Mouse (Mus musculus) duodenum, adult 2 months (tissue): ENCODE results near the gene Slc16a9. TPM values are rescaled to one million over a fixed set of nuclear protein-coding genes. Genes with fewer than 3 reads are reported as not detected.

ENCODE experiments used
- polyA plus RNA-seq: library from polyadenylated mRNA; depleted of rRNA; stranded (reverse); fragments of >200 nt; gene quantifications from 2 replicates; pipeline ENCODE4 v1.2.3, GENCODE M21; 2012; ENCODE audit warnings: low replicate concordance; rRNA removed

Gene Slc16a9
- polyA plus RNA-seq: 0.62 and 11.6 TPM in 2 replicates

DNA sequence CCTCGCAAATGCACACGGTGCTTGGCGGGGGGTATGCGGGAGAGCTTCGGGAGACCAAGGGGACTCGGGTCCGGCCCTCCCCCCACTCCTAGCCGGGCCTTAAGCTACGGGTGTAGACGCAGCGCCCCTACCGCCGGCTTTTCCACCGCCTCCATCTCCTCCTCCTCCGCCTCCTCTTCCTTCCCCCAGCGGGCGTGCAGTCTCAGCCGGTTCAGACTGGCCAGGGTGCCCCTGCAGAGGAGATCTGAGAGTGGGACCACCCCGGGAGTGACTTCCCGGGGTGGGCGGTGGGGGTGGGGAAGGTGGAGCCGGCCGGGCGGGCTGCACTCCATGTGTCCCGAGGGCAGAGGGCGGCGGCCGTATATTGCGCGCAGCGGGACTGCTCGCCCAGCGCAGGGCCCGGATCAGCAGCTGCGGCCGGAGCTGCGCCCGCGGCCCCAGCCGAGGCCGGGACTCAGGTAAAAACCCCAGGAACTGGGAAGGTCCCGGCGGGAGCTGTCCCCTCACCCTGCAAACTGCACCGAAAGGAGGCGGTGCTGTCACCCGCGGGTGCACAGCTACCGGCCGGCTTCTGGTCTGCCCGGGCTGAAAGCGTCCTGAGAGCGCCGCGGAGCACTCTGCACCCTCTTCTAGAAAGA is at the start of gene Slc16a9:
Slc16a9 (plus strand) TSS at position 180 of the 638 bp plus-strand sequence.

DNA sequence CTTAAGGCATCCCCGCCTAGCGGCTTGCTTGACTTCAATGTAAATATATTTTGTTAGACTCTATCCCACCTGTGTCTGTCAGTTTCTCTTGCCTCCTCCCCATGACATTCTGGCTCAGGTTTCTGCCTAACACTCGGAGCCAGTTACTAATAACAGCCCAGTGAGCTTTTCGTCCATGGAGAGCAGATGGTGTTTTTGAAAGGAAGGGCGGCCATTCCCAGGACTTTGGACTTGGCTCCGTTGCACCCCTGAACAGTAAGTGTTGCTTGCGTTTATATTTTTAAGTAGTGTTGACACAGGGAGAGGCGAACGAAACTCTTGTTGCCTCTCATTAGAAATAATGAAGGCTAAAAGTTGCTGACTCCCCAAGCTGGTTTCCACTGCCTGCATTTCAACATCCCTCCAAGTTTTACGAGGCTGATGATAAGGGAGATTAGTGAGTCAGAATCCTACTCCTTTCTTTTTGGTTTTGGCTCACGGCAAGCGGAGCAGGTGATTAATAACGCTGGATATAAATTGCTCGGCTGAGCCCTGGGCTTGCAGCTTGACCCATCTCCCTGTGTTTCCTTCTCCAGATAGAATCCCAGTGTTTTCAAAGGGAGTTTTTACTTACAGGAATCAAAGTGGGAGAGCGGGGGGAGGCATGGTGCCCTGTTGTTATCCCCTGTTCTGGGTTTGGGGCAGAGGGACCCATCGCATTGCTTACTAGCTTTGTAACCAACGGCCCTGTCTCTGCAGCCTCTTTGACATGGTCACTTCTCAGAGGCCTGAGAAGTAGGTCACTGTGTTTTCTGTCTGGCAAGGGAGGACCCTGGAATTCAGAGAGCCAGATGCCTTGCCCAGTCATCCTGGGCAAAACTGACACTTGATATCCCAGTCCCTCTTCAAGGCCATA is 40.1 kb upstream of the Slc16a9 start, which contains the start of gene Mrln:
Mrln (plus strand) TSS at position 160 of the 895 bp plus-strand sequence.

Other genes starting within 250 kb of the Slc16a9 start
- 20.8 and 24.6 TPM in 2 replicates for gene Ccdc6, start 148.0 kb upstream of the Slc16a9 start, polyA plus RNA-seq
- not detected in 2 replicates for gene Mrln, start 40.4 kb upstream of the Slc16a9 start, polyA plus RNA-seq
- gene Fam13c, start 195.4 kb downstream of the Slc16a9 start, polyA plus RNA-seq: 0.49 and 1.2 TPM in 2 replicates